Mouse (Mus musculus) frontal cortex, adult 2 months (tissue): ENCODE results near the gene Cct5. TPM values are rescaled to one million over a fixed set of nuclear protein-coding genes. Genes with fewer than 3 reads are reported as not detected.

ENCODE experiments used
- DNase-seq, 2 experiments: peaks; one replicate each; pipeline ENCODE4 v3.0.0; 2022; ENCODE audit warnings: low spot score in 1 of 2; ENCODE audit errors: extremely low spot score in 1 of 2
- polyA plus RNA-seq: library from polyadenylated mRNA; depleted of rRNA; stranded (reverse); fragments of >200 nt; gene quantifications from 2 replicates; pipeline ENCODE4 v1.2.3, GENCODE M21; 2012; rRNA removed

Cct5 gene
- polyA plus RNA-seq, 1 experiment, result 190 TPM

DNA sequence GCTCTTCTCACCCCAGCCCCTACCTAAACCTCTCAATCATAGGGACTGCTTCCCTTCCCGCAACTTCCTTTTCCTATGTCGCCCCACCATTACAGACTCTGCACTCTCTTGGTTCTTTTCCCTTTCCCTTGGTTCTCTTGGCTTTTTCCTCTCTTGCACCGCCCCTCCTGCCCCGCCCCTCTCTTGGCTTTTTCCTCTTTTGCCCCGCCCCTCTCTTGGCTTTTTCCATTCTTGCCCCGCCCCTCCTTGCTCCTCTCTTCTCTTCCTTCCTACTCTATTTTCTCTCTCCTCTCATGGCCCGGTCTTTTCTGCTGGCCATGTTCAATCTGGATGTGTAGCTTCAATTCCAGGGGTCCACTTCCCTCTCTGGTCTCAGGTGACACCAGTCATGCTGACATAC, 34.2 kb downstream of the Cct5 start:
- DNase-seq, result no peak

DNA sequence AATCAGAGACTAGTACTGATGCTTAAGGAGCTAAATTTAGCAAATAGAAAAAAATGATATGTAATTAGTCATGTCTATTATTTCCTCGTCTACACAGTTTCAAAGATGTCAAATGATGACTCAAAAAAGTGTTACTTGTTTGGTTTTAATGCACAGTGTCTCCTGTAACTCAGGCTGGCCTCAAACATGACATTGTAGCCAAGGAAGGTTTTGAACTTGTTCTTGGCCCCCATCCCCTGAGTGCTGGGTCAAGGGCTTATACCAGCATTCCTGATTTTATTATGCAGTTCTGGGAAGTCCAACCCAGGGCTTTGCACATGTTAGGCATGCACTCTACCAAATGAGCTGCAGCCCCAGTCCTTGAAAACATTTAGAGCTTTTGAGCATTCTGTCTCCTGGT, 35.8 kb downstream of the Cct5 start:
- no peak for DNase-seq

- DNase-seq, result peak in 1 of 2 experiments; percentile 31
Measured at GRCm38 (mm10) chr15:31565184-31565583, 36.4 kb downstream of the Cct5 start, which contains the start of gene Cmbl. Cmbl (plus strand) TSS chr15:31565389.

DNA sequence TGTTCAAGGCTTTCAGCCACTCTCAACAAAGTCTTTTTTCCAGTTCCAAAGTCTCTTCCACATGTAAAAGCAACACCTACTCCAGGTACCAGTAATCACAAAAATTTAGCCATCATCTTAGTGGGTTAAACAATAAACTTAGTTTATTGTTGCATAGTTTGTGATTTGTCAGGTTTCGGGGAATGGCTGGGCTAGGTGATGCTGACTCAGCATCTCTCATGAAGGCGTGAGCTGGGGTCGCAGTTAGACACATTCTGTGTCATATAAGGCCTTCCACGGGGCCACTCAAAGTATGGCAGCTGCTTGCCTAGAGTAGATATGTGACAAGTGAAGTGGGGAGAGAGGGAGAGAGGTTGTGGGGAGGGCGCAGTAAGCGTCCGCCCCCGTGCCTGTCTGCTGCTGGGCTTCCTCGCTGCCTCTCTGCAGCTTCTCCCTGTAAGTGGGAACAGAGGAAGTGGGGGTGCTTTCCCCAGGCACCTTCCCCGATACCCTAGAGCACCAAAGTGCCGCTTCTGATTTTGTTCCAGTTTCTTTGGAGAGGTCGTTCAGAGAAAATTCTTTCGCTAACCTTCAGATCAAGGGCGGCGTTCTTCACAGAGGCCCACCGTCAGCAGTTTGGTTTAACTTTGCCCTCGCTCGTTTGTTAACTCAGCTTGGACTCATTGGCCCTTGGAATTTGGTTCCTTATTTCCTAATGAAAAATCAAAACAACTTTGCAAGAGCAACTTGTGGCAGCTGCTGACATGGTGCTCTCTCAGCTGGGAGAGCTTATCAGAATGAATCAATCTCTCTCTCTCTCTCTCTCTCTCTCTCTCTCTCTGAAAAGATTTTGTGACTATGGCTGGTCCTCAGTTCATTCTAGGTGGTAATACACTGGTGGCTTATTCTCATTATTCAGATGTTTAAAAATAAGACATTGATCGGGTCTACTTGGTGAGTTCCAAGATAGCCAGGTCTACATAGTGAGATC, 37.7 kb downstream of the Cct5 start:
- DNase-seq, result no peak

- DNase-seq, result no peak
Measured at GRCm38 (mm10) chr15:31562847-31563246, 38.8 kb downstream of the Cct5 start.

- DNase-seq, result no peak
Measured at GRCm38 (mm10) chr15:31561976-31562375, 39.6 kb downstream of the Cct5 start.

DNA sequence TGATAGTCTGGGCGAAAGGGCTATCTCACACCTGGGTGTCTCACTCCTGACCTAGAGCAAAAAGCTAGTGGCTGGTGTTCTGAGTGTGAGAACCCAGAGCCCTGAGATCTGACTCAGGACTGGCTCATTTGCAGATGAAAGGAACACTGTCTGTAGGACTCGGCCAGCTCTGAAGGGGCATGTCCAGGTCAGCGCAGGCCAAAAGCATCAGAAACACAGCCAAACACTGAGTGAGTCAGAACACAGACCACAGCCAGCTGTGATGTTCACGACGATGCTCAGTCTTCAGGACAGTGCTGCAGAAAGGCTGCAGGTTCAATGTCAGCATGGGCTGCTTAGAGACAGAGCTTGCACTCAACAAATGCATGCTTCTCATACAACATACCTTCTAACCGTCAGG, 40.2 kb downstream of the Cct5 start:
- DNase-seq, result no peak

DNA sequence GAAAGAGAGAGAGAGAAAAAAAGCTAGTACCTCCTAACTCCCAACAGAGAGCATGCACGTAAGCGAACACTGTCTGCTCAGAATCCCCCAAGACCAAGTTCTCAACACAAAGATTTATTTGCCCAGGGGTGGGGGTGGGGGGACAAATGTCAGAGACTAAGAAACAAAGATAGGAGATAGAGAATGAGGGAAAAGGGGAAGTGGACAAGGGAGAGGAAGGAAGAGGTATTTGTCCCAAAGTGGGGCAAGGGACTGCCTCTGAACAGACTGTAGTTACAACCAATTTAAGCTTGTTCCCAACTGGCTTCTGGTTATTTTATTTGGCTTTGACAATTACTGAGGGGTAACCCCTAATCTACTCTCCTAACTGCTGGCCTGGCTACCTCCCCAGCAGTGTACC, 46.7 kb downstream of the Cct5 start:
- DNase-seq, result no peak

DNA sequence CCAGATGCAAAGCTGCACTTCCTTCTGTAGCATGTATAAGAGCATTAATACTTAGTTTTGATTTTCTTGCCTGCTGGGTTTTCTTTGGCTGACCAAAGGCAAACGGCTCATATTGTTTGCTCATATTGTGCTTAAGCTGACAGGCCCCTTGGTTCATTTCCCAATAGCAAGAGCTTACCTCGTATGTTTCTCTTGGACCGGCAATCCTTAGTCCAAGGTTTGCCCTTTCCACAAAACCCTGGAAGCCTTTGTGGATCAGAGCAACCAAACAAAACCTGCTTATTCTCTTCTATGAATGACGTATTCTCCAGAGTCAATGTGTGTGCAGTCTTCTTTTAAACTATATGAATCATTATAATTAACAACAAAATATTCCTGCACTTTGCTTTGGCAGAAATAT, 51.2 kb downstream of the Cct5 start:
- no peak for DNase-seq

DNA sequence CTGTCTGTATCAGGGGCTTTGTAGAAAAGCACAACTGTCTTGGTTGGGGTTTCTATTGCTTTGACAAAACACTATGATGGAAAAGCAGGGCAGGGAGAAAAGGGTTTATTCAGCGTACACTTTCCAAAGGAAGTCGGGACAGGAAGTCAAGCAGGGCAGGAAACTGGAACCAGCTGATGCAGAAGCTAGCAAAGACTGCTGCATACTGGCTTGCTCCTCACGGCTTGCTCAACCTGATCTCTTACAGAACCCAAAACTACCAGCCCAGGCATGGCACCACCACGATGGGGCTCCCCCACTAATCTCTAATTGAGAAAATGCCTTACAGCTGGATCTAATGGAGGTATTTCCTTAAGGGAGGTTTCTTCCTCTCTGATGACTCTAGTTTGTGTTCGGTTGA, 54.2 kb downstream of the Cct5 start:
- no peak for DNase-seq

- no peak for DNase-seq
Measured at GRCm38 (mm10) chr15:31546291-31546690, 55.3 kb downstream of the Cct5 start.

DNA sequence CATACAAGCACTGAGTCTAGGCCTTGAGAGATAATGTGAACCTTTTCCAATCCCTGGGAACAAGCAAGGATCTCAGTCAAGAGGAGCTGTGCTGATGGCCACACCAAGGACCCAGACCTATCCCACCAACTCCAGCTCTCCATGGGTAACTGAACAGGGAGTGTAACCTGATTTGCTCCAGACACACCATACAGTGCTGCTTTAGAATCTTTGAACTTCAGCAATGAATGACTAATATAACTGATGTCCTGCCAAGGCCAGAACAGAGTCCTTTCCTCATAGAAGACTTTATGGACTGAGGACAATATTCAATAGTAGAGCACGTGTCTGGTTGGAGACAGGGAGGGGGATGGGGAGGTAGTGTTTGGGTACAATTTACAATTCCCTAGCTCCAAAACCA, 56.5 kb downstream of the Cct5 start:
- no peak for DNase-seq

DNA sequence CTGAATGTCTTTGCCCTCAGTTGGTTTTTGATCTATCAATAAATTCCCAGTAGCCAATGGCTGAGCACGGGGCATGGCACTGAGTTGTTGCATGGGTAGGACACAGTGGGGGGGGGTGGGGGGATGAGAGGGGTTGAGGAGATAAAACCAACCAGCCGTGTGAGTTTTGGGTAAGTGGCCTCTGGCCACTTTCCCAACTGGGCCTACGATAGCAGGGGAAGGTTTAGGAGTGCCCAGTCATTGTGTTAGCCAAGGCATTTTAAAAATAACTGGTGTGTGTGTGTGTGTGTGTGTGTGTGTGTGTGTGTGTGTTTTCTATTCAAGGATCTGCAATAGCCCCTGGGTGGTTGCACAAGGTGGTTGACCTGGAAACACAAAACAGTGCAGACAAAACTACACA, 58.4 kb downstream of the Cct5 start:
- DNase-seq, result no peak

- no peak for DNase-seq
Measured at GRCm38 (mm10) chr15:31542013-31542958, 59.3 kb downstream of the Cct5 start.

Other genes with a start within 250 kb of the Cct5 start
- 25.4 and 26.0 TPM in 2 replicates for gene Ankrd33b, start 234.1 kb downstream of the Cct5 start, polyA plus RNA-seq
- 0.88 and 1.5 TPM in 2 replicates for gene Ropn1l, start 148.1 kb downstream of the Cct5 start, polyA plus RNA-seq
- 81.3 and 95.9 TPM in 2 replicates for gene March6, start 70.8 kb downstream of the Cct5 start, polyA plus RNA-seq
- gene Cmbl, start 36.4 kb downstream of the Cct5 start, polyA plus RNA-seq, result 22.5 and 22.7 TPM in 2 replicates
- 14.7 and 15.3 TPM in 2 replicates for gene Fam173b, start within 50 bp of the Cct5 start, polyA plus RNA-seq